Mouse (Mus musculus): ENCODE results near the gene Gm20498.
"Not testable (repeated sequence)": the region's sequence is repeated elsewhere in the genome, so short reads cannot be mapped to it uniquely, and the experiment has no call there.

The Gm20498 gene

DNA sequence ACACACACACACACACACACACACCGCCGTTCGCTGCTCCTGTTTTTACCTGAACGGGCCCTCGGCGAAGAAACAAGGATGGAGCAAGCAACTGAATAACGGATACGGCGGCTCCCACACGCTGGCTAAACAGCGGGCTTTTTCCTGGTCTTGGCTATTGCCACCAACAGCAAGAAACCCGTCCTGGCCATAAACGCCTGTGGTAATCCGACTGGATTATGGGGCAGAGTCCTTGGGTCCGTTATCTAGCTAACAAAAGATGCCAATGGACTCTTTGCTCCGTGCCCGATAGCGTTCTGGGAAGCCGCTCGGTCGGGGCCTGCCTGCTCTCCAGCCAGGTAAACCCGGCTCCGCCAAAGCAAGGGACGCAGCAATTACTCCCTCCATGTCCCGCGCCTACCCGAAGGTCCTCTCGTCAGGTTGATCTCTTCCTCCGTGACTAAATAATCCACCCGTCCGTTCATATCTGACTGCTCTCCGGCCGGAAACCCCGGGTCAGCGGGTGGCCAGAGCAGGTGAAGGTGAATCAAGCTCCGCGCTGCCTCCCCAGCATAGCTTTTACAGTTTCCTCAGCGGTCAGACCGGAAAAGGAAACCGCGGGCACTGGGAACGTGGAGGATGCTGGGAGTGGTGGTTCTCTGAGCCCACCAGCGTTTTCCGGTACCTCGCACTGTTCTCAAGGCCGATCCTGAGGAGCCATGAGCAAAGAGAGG lies at the start of gene Gm20498, which contains the start of gene Synj2bp:
Gm20498 (minus strand) TSS at position 590 of the 713 bp plus-strand sequence.
Synj2bp (minus strand) TSS at position 596 of the 713 bp plus-strand sequence.
- peak; percentile 91 for DNase-seq

DNA sequence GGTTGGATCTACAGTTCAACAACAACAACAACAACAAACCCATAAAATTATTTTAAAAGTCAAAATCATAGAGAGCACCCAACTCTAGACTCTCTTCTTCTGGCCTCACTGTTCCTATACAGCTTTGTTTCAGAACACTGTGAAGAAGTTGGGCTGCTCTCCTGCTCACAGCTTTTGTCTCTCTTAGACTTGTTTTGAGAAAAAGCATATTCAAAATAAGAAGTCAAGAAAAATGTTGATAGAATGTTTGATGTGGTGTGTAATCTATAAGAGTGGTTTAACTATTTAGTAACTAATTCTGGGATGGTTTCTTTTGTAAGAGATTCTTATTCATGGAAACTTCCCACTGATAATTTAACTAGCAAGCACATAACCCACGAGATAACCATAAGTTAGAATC lies 35.7 kb upstream of the Gm20498 start, which contains the start of gene Adam21:
Adam21 (minus strand) TSS at position 101 of the 400 bp plus-strand sequence.
- no peak for DNase-seq

DNA sequence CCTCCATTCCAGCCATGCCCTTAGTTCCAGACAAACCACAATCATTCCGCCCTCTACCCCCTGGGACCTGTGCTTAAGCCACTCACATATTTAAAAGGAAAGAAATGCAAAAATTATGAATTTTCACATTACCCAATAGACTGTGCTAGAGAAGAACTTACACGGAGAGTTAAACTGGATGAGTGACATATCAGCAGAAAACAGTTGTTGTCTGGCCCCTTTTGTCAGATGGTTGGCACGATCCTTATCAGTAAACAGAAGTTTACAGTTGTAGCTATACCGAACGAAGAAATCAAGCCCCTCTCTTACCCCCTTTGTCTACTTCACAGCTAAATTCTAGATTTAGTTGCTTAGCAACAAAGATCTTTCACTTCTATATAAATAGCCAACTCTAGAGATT lies 35.2 kb upstream of the Gm20498 start:
- no peak for DNase-seq

DNA sequence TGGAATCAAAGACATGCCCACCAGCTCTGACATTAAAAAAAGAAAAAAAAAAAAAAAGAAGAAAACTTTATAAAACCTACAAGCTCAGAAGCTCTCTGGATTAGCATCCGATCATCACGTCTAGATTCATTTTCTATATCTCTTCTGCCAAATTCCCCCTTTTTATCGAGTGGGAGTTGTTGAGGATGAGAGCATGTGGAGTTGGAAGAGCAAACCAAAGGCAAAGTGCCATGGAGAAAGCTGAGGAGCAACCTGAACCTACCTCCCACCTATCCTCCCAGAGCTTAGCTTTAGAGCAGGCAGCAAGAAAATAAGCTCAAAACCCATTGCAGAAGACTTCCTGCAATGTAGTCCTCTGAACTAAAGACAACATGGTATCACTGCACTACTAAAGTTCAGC lies 31.5 kb upstream of the Gm20498 start:
- DNase-seq = no peak

DNA sequence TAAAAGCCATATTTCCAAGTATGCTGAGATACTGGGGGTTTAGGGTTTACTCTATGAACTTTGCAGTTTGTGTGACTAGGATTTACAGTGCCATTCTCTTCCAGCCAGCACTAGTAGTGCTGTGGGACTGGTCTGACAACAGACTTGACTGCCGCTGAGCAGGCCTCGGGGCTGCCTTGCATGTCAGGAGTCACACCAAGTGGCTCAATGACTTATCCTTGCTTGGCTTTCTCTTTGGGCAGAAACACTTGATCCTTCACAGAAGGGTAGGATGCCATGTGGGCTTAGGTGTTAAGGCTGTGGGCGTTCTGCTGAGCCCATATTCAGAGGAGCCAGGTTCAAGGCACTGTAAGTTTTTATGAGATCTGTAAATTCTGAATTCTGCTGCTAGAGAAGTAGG lies 16.6 kb upstream of the Gm20498 start:
- no peak for DNase-seq

DNA sequence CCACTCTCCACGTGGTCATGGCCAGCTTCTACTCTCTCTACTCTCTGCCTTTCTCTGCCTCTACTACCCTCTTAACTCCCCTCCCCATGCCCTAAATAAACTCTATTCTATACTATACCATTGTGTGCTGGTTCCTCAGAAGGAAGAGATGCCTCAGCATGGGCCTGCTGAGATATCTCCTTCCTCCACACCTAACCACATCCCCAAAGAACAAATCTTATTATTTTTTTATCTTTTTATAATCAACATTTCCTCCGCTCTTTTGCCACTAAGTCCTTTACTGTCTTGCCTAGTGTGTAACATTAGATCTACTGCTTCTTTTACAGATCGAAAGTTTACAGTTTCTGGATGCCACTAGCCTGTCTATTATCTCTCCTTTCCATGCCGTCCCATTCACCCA lies 14.5 kb upstream of the Gm20498 start:
- DNase-seq = no peak

DNA sequence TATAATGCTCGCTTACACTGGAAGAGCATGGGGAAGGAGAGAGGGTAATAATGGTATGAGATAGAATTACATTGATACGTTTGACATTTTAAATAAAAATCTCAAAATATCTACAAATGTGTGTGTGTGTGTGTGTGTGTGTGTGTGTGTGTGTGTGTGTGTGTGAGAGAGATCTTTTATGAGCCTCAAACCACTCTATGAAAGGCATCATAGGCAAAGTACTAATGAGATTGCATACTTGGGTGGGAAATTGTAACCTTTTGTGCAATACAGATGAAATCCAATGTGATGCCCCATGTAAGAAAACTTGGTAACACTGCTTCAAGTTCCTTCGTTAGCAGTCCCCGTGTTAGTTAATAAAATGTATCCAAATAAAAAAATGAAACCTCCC lies 319 bp upstream of the Gm20498 start:
- DNase-seq = no peak

DNA sequence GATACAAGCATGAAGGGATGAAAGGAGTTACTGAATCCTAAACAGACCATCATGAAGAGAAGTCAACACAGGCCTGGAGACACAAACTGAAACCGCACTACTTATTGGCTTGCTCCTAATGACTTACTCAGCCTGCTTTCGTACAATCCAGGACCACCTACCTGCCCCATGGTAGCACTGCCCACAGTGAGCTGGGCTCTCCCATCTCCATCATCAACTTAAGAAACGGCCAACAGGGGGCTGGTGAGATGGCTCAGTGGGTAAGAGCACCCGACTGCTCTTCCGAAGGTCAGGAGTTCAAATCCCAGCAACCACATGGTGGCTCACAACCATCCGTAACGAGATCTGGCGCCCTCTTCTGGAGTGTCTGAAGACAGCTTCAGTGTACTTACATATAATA lies 2.1 kb downstream of the Gm20498 start:
- DNase-seq = not testable (repeated sequence)

DNA sequence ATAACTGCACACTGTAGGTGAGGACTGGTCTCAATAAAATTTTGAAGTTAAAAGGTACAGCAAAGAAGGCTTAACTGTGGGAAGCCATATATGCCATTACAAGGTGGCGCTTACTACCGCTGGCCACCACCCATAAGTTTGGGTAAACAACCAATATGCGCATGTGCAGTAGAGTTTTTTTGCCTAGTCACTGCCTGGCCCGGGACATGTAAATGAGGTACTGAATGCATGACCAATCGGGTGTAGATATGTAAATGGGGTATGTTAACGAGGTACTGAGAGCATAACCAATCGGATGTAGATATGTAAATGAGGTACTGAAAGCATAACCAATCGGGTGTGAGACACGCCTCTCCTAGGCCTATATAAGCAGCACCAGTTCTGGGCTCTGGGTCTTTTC lies 35.8 kb downstream of the Gm20498 start:
- not testable (repeated sequence) for DNase-seq

DNA sequence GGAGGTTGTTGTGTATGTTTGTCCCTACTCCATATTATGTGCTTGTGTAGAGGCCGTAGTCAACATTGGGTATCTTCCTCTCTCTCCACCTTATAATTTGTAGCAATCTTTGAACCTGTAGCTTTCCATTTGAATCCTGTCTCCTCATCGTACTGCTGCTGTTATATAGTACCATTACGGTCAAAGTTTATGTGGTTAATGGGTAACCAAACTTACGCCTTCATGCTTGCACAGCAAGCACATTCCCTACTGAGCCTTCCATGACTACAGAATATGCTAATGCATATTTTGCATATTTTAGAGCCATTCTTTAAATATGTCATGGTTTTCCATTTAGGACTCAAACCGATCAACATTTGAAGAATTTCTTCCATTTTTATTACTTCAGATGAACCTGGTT lies 42.2 kb downstream of the Gm20498 start:
- DNase-seq = peak; percentile 53

DNA sequence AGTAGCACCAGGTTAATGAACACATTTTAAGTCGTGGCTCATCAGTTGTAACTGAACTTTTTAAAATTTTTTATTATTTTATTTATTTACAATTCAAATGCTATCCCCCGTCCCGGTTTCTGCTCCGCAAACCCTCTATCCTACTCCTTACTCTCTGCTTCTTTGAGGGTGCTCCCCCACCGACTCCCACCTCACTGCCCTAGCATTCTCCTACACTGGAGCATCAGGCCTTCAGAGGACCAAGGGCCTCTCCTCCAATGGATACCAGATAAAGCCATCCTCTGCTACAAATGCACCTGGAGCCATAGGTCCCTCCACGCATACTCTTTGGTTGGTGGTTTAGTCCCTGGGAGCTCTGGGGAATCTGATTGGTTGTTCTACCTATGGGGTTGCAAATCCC lies 47.4 kb downstream of the Gm20498 start:
- no peak for DNase-seq

DNA sequence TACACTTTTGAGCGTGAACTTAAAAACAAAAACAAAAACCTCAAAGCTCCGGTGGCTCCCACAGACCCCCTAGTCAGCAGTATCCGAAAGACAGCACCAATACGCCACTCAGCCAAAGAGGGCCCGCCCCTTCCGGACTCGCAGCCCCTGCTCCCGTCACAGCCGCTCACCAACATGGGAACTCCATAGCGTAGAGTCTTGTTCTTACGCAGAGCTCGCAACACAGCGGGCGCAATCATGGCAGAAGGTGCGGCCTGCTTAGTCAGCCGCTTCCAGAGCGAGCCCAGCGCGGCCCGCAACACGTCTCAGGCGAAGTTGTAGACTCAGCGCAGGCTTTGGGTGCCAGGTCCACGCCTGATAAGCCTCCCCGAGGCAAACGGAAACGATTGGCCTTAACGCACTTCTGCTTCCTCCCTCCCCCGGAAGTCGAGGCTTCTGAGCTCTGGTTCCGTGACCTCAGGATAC lies 47.9 kb downstream of the Gm20498 start, which contains the start of gene Cox16:
Cox16 (minus strand) TSS at position 401 of the 465 bp plus-strand sequence.
- DNase-seq = peak; percentile 91

DNA sequence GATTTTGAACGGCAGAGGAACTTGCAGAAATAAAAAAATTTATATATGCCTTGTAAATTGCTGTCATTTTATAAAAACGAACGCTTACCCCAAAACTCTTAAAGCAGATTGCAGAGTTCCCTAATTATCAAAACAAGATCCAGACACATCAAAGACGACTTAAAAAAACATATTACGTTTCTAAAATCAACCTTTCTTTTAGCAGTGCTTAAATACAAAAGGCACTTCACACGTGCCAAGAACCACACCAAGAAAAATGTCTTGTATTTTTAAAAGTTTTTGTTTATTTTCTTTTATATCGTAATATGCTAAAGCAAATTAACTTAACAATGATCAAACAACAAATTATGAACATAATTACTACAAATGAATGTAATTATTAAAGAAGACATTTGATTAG lies 48.5 kb downstream of the Gm20498 start:
- DNase-seq = peak; percentile 7

DNA sequence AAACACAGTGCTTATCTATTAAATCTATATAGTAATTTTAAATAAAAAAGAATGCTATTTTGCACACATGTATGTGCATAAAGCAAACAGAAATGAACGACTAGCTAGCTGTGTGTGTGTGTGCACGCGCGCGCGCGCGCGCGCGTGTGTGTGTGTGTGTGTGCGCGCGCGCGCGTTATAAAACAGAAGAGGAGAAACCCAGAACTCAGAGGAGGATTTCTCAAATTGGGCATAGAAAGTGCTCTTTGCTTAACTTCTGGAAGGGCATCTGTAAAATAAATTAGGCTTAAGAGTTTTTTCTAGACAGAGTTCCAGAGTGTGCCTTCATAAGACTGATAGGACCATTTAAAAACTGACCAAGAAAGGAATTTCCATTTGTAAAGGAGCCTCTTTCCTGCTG lies 49.0 kb downstream of the Gm20498 start:
- no peak for DNase-seq

DNA sequence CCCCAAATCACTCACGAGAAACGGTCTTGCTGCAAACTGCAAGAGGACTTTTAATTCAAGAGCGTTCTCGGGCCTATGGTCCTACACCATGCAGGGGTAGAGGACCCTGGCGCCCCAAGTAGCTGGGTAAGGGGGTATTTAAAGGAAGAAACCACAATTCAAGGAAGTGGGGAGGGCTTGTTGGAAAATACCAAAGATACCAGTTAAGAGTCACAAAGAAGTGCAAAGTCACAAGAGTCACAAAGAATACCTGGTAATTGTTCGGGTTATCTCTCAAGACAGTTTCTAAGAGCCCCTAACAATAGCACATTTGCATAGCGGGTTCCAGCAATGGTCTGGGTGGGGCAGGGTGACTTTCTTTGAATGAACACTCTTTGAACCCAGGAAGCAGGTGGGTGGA lies 73.7 kb downstream of the Gm20498 start:
- not testable (repeated sequence) for DNase-seq

DNA sequence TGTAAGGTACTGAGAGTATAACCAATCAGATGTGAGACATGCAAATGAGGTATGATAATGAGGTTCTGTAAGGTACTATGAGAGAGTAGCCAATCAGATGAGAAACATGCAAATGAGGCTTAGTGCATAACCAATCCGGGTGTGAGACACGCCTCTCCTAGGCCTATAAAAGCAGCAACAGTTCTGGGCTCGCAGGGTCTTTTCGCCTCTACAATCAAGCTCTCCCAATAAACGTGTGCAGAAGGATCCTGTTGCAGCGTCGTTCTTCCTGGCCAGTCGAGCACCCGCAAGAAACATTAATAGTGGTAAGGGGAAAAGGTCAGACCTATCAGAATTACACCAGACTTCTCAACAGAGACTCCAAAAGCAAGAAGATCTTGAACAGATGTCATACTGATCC lies 93.7 kb downstream of the Gm20498 start:
- DNase-seq = not testable (repeated sequence)

DNA sequence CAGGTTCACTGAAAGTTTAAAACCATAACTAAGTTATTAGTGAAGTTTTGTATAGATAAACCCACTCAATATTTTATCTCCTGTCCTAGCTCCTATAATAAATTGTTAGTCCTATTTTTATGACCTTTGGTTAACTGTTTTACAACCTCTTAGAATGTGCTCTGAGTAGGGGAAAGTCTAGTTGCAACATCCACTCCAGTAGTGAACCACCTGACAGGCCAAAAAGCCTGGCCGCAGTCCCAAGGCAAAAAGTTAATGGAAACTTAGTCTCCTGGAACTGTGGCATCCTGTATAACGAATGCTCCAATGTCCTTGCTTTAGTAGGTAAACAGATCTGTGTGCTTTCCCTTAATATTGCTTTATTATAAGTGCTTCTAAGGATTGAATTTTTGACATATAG lies 97.9 kb downstream of the Gm20498 start:
- DNase-seq = peak; percentile 77

DNA sequence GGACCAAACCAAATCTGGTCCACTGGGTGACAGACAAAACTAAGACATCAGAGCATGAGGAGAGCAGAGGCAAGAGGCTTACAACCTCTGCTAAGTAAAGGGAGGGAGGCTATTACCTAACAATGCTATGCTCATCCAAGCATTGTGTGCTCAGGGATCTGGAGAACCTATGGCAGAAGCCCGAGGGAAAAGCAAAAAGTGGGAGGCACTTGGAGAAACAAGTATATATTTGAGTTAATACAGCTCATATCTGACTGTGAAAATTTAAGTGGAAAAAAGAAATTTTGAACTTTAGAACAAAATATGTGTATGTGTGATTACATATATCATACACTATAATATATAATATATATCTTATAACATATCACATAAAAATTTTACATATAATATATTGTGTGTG lies 110.9 kb downstream of the Gm20498 start, which contains the start of gene Adam4:
Adam4 (minus strand) TSS at position 101 of the 400 bp plus-strand sequence.
- DNase-seq = no peak

DNA sequence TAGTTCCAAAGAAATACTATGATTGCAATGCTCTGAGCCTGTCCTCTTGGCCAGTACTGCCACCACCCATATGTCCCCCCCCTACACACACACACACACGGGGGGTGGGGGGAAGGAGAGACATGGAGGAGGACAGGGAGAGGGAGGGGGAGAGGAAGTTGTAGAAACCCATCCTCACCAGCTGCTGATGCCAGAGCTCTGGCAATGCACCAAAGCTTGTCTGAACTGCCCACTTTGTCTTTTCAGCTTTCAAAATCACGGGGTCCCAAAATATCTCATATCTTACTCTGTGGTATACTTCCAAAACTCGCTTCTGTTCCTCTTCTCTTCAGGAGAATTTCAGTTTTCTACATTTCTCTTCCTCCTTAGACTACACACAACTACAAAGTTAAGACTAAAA lies 119.5 kb downstream of the Gm20498 start:
- DNase-seq = no peak

DNA sequence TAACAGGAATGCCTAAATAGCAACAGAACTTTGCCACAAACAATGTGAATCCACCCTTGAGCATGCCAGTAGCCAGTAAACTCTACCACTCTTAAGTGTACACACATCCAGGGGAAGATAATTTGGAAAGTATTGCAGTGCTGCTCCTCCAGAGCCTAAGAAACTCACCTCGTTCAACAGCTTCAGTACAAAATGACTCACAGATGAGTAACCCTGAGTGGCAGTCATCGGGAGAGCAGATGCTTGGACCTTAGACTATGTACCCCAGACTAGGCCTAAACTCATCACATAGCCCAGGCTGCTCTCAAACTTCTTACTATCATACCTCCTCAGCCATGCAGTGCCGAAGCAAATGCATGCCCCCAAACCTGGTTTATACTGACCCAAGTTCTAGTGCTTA lies 123.7 kb downstream of the Gm20498 start:
- DNase-seq = peak; percentile 13

DNA sequence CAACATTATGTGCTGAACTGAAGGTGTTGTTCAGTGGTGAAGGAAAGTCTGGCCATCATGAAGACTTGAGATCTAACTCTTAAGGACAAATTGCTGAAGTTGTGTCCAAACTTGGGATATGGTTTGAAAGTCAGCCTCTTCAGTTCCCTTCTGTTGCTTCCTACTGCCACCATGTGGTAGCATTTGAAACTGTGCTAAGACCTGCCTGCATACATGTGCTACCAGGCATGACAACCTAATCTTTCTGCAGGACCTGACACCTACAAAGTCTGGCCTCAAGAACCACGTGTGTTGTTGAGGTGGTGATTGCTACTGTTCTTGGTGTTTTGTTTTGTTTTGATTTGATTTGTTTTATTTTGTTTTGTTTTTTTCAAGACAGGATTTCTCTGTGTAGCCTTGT lies 130.5 kb downstream of the Gm20498 start:
- DNase-seq = peak; percentile 65

DNA sequence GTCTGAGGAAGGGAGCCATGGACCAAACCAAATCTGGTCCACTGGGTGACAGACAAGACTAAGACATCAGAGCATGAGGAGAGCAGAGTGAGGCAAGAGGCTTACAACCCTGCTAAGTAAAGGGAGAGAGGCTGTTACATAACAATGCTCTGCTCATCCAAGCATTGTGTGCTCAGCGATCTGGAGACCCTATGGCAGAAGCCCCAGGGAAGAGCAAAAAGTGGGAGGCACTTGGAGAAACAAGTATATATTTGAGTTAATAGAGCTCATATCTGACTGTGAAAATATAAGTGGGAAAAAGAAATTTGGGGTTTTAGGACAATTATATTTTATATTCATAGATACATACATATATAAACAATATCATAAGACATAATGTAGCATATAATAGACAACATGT lies 153.3 kb downstream of the Gm20498 start, which contains the start of gene Gm4787:
Gm4787 (minus strand) TSS at position 101 of the 400 bp plus-strand sequence.
- not testable (repeated sequence) for DNase-seq

DNA sequence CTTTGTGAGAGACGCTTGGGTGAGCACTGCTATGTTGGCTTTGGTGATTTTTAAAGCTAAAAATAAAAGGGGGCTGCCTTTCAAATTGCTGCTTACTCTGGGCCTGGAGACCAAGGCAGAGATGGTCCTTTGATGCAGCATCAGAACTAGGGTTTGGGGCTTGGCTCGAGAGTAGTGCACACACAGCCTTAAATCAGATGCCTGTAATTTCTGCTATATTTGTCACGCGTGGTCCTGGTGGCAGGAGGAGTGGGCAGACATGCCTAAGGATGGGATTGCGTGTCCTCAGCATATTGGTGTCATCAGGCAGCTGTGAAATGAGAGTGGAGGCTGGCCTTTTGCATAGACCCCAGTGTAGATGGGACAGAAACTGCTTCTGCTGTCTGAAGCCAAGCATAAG lies 198.9 kb downstream of the Gm20498 start:
- DNase-seq = no peak

DNA sequence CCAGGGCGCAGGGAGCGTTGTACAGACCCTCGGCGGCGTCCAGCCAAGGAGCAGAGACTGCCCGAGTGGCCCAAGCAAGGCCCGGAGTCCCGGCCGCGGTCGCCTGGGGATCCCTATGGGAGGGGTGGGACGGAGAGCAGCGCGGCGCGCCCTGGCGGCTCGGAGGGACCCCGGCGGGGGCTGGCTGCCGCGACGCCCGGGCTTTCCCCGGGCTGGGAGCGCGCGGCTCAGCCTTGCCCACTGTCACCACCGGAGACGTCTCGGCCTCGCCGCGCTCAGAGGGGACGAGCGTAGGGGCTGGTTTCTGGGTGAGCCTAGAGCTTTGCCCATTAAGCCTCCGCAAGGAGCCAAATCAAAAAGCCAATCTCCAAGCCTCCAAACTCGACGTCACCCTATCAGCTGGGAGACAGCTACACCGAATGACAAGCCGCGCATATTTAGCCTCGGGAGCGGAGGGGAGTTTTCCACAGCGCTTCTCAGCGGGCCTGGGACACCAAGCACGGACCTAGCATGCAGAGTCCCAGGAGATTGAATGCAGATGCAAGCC lies 199.8 kb downstream of the Gm20498 start, which contains the start of gene Slc8a3:
Slc8a3 (minus strand) TSS at position 306 of the 547 bp plus-strand sequence.
- DNase-seq = no peak
